Mouse (Mus musculus): ENCODE data around the gene Tnfrsf13b. TPM values are rescaled to one million over a fixed set of nuclear protein-coding genes. Genes with fewer than 3 reads are reported as not detected.
A peak's percentile ranks its signal among the peaks of the same experiment; 100 is the strongest.
"Not testable (repeated sequence)": the region's sequence is repeated elsewhere in the genome, so short reads cannot be mapped to it uniquely, and the experiment has no call there.

Gene Tnfrsf13b
- polyA plus RNA-seq, 1 experiment from 2014 or later, result 1.2 TPM

GRCm38 (mm10) chr11:61163341-61163740 is 36.8 kb downstream of the Tnfrsf13b start:
- no peak for DNase-seq (ENCODE audit: low spot score)
- 94% methylated on average over 3 of the region's 3 CpGs for WGBS
- Histone ChIP-seq H3K4me3 (no peak overlapping the region), H3K36me3 (peaks cover 100% of the 10 kb centered on the region), H3K27ac (replicated peaks) (no peak overlapping the region), H3K27me3 (ENCODE audit: low read depth, poor library complexity, severe bottlenecking) (no peaks in the 10 kb centered on the region), H3K4me1 (no peaks in the 10 kb centered on the region), H3K9me3 (replicated peaks) (no peaks in the 10 kb centered on the region)

DNA sequence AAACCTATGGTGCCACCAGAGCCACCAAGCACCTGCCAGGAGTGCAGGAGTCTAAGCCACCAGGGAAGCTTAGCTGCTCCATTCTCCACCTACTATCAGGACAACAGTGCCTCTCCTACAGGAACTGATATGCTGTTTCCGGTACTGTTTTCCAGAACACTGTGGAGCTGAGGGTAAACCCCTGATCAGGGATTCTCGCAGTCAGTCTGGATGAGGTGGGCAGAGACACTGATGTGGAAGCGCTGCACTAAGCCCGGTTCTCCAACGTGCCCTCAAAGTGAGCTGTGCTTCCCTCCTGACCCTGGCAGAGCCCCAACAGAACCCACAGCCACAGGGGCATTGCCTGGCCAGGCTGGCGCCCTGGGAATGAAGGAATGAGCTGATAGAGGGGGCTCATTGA is 37.8 kb downstream of the Tnfrsf13b start:
- DNase-seq (ENCODE audit: low spot score), result no peak
- H3K4me3 ChIP-seq, result no peak overlapping the region
- H3K4me1 ChIP-seq, result no peaks in the 10 kb centered on the region
- WGBS, result 95% methylated on average over 6 of the region's 6 CpGs
- peaks cover 91% of the 10 kb centered on the region for H3K36me3 ChIP-seq
- no peak overlapping the region for H3K27ac ChIP-seq (replicated peaks)
- H3K9me3 ChIP-seq (replicated peaks), result no peaks in the 10 kb centered on the region
- H3K27me3 ChIP-seq (ENCODE audit: low read depth, poor library complexity, severe bottlenecking), result no peaks in the 10 kb centered on the region

DNA sequence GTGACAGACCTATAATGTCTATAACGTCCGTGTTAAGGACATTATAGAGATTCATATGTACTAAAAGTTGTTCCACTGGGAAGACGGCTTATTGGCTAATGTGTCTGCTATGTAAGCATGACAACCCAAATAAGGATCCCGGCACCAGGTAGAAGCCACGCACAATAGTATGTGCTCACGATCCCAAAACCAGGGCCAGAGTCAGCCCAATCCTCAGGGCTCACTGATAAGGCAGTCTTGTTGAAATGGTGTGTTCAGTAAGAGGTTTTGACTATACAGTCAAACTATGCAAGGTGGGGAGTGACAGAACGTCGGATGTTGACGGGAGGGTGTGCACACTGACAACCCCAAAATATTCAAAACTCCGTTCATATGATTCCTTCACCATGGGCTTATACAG is 38.3 kb downstream of the Tnfrsf13b start:
- H3K36me3 ChIP-seq, result peaks cover 86% of the 10 kb centered on the region
- 95% methylated on average over 10 of the region's 10 CpGs for WGBS

DNA sequence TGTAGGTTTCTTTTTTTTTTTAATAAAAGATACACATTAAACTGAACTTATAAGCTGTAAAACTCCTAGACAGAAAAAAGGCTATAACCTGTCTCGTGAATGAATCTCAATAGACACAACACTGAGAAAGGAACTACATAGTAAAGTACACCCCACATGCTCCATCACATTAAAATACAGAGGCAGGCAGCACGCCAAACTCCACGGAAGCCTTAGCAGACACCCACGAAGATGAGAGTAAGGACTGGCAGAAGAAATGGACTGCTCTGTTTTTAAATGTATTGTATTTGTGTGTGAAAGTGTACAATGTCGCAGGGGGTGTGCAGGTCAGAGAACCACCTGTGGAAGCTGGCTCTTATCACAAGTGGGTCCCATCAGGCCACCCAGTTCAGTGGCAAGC is 43.6 kb downstream of the Tnfrsf13b start:
- H3K4me1 ChIP-seq, result peaks cover 26% of the 10 kb centered on the region
- H3K9me3 ChIP-seq (replicated peaks), result no peaks in the 10 kb centered on the region
- no peak for DNase-seq (ENCODE audit: low spot score)
- H3K4me3 ChIP-seq, result no peak overlapping the region
- H3K27ac ChIP-seq (replicated peaks), result no peak overlapping the region
- WGBS, result 91% methylated on average over 5 of the region's 5 CpGs
- peaks cover 46% of the 10 kb centered on the region for H3K36me3 ChIP-seq
- H3K27me3 ChIP-seq (ENCODE audit: low read depth, poor library complexity, severe bottlenecking), result no peaks in the 10 kb centered on the region

More for the DNA sequence above, 38.3 kb downstream of the Tnfrsf13b start:
- Histone ChIP-seq H3K4me1 (no peaks in the 10 kb centered on the region; the same call in 1 of the 2 replicates), H3K27ac (replicated peaks) (no peak overlapping the region), H3K4me3 (no peak overlapping the region), H3K9me3 (replicated peaks) (no peaks in the 10 kb centered on the region), H3K27me3 (ENCODE audit: low read depth, poor library complexity, severe bottlenecking) (no peaks in the 10 kb centered on the region)
- no peak for DNase-seq (ENCODE audit: low spot score)

DNA sequence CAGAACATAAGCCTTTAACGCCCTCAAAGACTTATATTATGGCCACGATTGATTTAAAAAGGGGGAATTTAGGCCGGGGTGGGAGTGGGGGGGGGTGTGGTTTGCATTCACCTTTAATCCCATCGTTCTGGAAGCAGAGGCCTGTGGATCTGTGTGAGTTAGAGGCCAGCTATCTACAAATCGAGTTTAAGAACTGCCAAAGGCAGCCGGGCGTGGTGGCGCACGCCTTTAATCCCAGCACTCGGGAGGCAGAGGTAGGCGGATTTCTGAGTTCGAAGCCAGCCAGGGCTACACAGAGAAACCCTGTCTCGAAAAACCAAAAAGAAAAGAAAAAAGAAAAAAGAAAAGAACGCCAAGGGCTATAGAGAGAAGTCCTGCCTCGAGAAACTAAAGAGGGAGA is 46.9 kb downstream of the Tnfrsf13b start:
- not testable (repeated sequence) for H3K27me3 ChIP-seq (ENCODE audit: low read depth, poor library complexity, severe bottlenecking); H3K9me3 ChIP-seq (replicated peaks); H3K27ac ChIP-seq (replicated peaks); DNase-seq (ENCODE audit: low spot score)
- 39% methylated on average over 15 of the region's 15 CpGs for WGBS
- Histone ChIP-seq H3K4me1 (peaks cover 32% of the 10 kb centered on the region), H3K4me3 (peak overlapping the region; percentile 89), H3K36me3 (peaks cover 13% of the 10 kb centered on the region)

- peaks cover 32% of the 10 kb centered on the region for H3K4me1 ChIP-seq
- H3K27ac ChIP-seq (replicated peaks), result peak overlapping the region; percentile 97
- H3K4me3 ChIP-seq, result peak overlapping the region; percentile 89
- under 1% methylated on average over 28 of the region's 28 CpGs for WGBS
- H3K27me3 ChIP-seq (ENCODE audit: low read depth, poor library complexity, severe bottlenecking), result no peaks in the 10 kb centered on the region
- H3K36me3 ChIP-seq, result peaks cover 13% of the 10 kb centered on the region
- no peaks in the 10 kb centered on the region for H3K9me3 ChIP-seq (replicated peaks)
- peak; percentile 85 for DNase-seq (ENCODE audit: low spot score)
Observed at GRCm38 (mm10) chr11:61174291-61174820, 47.8 kb downstream of the Tnfrsf13b start.

GRCm38 (mm10) chr11:61174821-61175658 is 48.5 kb downstream of the Tnfrsf13b start, which contains the start of gene Usp22:
TSS of gene Usp22 (minus strand) at chr11:61175055.
- no peaks in the 10 kb centered on the region for H3K27me3 ChIP-seq (ENCODE audit: low read depth, poor library complexity, severe bottlenecking)
- H3K4me1 ChIP-seq, result peaks cover 32% of the 10 kb centered on the region
- peak within 1 kb of the TSS; percentile 97 for H3K27ac ChIP-seq (replicated peaks)
- H3K36me3 ChIP-seq, result peaks cover 13% of the 10 kb centered on the region
- DNase-seq (ENCODE audit: low spot score), result peak; percentile 100
- no peaks in the 10 kb centered on the region for H3K9me3 ChIP-seq (replicated peaks)
- WGBS, result under 1% methylated on average over 66 of the region's 69 CpGs
- H3K4me3 ChIP-seq, result peak within 1 kb of the TSS; percentile 89

GRCm38 (mm10) chr11:61175778-61176177 is 49.2 kb downstream of the Tnfrsf13b start:
- Histone ChIP-seq H3K27ac (replicated peaks) (peak overlapping the region; percentile 97), H3K9me3 (replicated peaks) (no peaks in the 10 kb centered on the region), H3K4me3 (peak overlapping the region; percentile 89), H3K27me3 (ENCODE audit: low read depth, poor library complexity, severe bottlenecking) (no peaks in the 10 kb centered on the region), H3K36me3 (peaks cover 13% of the 10 kb centered on the region), H3K4me1 (peaks cover 32% of the 10 kb centered on the region)
- WGBS, result 73% methylated on average over 5 of the region's 5 CpGs
- no peak for DNase-seq (ENCODE audit: low spot score)

DNA sequence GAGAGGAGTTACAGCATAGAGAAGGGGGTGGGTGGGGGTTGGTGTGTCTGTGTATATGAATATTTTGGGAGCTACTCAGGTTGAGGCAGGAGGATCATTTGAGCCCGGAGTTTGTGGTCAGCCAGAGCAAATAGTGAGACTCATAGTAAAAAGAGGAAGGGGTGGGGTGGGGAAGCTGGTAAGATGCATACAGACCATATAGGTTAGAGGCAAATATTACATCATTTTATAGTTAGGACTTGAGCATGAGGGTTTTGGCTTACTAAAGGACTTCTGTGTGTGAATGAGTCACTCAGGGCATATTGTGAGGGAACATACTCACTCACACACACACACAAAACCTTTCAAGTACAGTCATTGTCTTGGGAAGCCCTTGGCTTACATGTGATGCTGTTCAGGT is 49.8 kb downstream of the Tnfrsf13b start:
- H3K27ac ChIP-seq (replicated peaks), result peak overlapping the region; percentile 97; the same call in 1 of the 2 replicates
- 89% methylated on average over 1 of the region's 1 CpGs for WGBS
- peaks cover 12% of the 10 kb centered on the region for H3K36me3 ChIP-seq
- no peak for DNase-seq (ENCODE audit: low spot score)
- H3K4me3 ChIP-seq, result 0 out of 2 replicates have a peak overlapping the region, but pooled peaks have one; percentile 1
- no peaks in the 10 kb centered on the region for H3K27me3 ChIP-seq (ENCODE audit: low read depth, poor library complexity, severe bottlenecking)
- H3K4me1 ChIP-seq, result peaks cover 30% of the 10 kb centered on the region
- H3K9me3 ChIP-seq (replicated peaks), result no peaks in the 10 kb centered on the region

GRCm38 (mm10) chr11:61180361-61180760 is 53.8 kb downstream of the Tnfrsf13b start:
- Histone ChIP-seq H3K4me1 (peaks cover 6% of the 10 kb centered on the region), H3K27me3 (ENCODE audit: low read depth, poor library complexity, severe bottlenecking) (no peaks in the 10 kb centered on the region), H3K9me3 (replicated peaks) (no peaks in the 10 kb centered on the region), H3K36me3 (no peaks in the 10 kb centered on the region), H3K27ac (replicated peaks) (no peak overlapping the region), H3K4me3 (no peak overlapping the region)
- DNase-seq (ENCODE audit: low spot score), result no peak
- WGBS, result 91% methylated on average over 3 of the region's 3 CpGs

GRCm38 (mm10) chr11:61181624-61182023 is 55.1 kb downstream of the Tnfrsf13b start:
- H3K36me3 ChIP-seq, result no peaks in the 10 kb centered on the region
- H3K9me3 ChIP-seq (replicated peaks), result no peaks in the 10 kb centered on the region
- DNase-seq (ENCODE audit: low spot score), result no peak
- no peak overlapping the region for H3K27ac ChIP-seq (replicated peaks)
- no peaks in the 10 kb centered on the region for H3K4me1 ChIP-seq
- H3K4me3 ChIP-seq, result no peak overlapping the region
- no peaks in the 10 kb centered on the region for H3K27me3 ChIP-seq (ENCODE audit: low read depth, poor library complexity, severe bottlenecking)

DNA sequence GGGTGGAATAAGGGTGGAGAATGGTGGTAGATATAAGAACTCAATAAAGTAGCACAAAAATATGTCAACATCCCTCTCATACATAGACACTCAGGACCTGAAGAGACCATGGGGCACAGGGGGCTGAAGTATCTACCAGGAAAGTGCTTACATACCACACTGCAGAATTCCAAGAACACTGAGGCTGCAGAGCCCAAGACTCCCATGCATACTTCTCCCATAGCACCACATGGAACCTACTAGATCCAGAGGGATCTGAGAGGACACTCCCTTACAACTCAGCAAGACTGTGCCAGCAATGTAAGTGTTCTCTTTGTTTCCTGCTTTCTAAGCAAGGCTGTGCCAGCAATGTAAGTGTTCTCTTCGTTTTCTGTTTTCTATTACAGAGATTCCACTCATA is 57.3 kb downstream of the Tnfrsf13b start:
- no peaks in the 10 kb centered on the region for H3K36me3 ChIP-seq
- 91% methylated on average over 1 of the region's 1 CpGs for whole genome bisulfite sequencing
- no peak overlapping the region for H3K4me3 ChIP-seq
- no peaks in the 10 kb centered on the region for H3K4me1 ChIP-seq
- no peaks in the 10 kb centered on the region for H3K27me3 ChIP-seq (ENCODE audit: low read depth, poor library complexity, severe bottlenecking)
- no peaks in the 10 kb centered on the region for H3K9me3 ChIP-seq (replicated peaks)
- no peak for DNase-seq (ENCODE audit: low spot score)
- no peak overlapping the region for H3K27ac ChIP-seq (replicated peaks)

DNA sequence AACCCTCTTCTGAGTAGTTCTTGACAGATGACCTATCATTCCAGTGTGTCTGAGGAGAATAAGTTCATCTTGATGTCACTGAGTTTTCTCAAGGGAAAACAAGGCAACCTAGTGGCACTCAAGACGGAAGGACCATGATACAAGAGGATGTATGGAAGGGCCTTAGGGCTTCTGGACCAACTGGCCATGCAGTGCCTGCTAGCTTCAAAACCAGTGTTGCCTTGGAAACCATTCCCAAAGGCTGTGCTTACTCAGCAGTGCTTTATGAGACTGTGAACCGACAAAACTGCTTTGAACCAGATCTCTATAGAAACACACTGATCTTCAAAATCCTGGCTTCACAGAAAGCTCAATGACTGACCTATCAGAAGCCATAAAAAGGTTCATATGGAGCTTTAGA is 64.2 kb downstream of the Tnfrsf13b start:
- no peak for DNase-seq (ENCODE audit: low spot score)
- Histone ChIP-seq H3K4me1 (no peaks in the 10 kb centered on the region), H3K9me3 (replicated peaks) (no peaks in the 10 kb centered on the region), H3K36me3 (no peaks in the 10 kb centered on the region), H3K27me3 (ENCODE audit: low read depth, poor library complexity, severe bottlenecking) (0 out of 2 replicates have a peak, but pooled peaks cover 9% of the 10 kb centered on the region), H3K4me3 (no peak overlapping the region), H3K27ac (replicated peaks) (no peak overlapping the region)
- 74% methylated on average over 2 of the region's 2 CpGs for WGBS
